Mouse (Mus musculus) left cerebral cortex, adult 18-20 months (tissue): Measurements from ENCODE around the gene Prkd2. TPM values are rescaled to one million over a fixed set of nuclear protein-coding genes. Genes with fewer than 3 reads are reported as not detected.
A peak's percentile ranks its signal among the peaks of the same experiment; 100 is the strongest.

Experiments used
- DNase-seq, 2 experiments: peaks; one replicate each; pipeline ENCODE4 v3.0.0; 2021 to 2022; ENCODE audit warnings: low spot score in 2 of 2, mixed read lengths in 1 of 2
- total RNA-seq, 2 experiments: library from RNA; stranded (reverse); gene quantifications; 2 replicates each; pipeline ENCODE4 v1.2.3; 2021

Gene Prkd2
- total RNA-seq, 2 experiments from 2014 or later = 5.6 to 7.8 TPM

DNA sequence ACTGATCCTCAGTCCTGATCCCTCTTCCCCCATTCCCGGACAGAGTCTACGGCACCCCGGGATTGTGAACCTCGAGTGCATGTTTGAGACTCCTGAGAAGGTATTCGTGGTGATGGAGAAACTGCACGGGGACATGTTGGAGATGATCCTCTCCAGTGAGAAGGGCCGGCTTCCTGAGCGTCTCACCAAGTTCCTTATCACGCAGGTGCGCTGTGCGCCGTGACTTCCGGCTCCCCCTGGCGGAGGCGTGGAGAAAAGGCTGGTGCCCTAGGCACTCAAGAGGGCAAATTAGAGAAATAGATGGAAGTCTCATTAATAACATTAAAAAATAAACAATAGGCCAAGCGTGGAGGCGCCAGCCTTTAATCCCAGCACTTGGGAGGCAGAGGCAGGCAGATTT, 15.6 kb downstream of the Prkd2 start:
- no peak for DNase-seq

DNA sequence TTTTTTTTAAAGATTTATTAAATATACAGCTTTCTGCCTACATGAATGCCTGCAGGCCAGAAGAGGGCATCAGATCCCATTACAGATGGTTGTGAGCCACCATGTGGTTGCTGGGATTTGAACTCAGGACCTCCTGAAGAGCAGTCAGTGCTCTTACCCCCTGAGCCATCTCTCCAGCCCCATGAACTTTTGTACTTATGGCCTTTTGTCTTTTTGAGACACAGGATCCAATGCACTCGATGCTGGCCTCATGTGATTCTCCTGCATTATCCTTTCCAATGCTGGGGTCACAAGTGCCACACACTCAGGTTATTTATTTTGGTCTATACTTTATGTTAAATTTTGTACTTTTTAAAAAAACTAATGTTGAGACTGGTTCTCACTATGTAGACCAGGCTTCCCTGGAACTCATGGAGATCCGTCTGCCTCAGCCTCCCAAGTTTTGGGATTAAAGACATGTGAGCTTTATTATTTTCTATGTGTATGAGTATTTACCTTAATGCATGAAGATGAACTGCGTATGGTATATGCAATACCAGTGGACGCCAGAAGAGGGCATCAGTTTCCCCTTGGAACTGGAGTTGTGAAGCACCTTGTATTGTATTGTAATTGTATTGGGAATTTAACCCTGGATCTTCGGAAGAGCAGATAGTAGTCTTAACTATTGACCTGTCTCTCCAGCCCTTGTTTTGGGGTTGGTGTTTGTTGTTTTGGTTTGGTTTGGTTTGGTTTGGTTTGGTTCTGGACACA, 17.4 kb downstream of the Prkd2 start:
- peak in 1 of 2 experiments; percentile 78 for DNase-seq

DNA sequence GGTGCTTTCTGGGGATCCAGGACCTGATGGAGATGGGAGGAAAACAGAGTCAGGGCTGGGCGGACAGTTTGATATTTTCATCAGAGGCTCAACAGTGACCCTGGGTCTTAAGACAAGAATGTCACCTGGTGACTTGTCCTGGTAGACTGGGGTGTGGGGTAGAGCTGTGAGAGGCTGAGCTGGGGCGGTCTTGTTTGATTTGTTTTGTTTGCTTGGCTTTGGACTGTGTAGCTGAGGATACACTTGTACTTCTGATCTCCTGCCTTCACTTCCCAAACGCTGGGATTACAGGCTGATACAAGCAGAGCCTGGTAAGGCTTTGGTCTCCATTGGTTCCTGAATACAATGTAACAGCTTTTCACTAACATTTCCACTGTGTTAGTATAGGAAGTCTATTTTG, 24.8 kb downstream of the Prkd2 start:
- no peak for DNase-seq

DNA sequence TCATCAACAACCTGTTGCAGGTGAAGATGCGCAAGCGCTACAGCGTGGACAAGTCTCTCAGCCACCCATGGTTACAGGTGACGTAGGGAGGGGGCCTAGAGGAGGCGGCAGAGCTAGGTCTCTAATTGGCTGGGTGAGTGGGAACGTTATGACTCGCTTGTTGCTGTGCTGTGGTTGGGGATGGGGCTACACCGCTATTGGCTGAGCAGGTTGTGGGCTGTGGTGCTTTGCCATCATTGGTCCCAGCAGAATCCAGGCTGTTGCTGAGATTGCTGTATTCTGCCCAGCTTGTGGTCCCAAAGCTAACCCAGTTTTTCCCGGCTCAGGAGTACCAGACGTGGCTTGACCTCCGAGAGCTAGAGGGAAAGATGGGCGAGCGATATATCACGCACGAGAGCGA, 26.8 kb downstream of the Prkd2 start:
- DNase-seq = peak; percentile 89 to 93

DNA sequence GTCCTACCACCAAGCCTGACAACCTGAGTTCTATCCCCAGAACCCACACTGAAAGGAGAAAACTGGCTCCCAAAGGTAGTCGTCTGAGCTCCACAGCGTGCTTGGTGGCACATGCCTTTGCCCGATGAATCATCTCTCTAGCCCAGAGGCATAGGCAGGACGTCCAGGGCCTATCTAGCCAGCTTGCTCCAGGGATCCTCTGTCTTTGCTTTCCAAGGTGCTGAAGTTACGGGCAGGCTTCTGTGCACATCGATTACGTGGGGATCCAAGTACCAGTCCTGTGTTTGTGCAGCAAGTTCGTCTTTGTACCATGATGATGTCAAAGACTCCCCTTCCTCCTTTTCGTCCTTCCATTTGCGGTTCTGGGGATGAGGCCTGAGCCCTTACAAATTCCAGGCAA, 28.9 kb downstream of the Prkd2 start:
- DNase-seq = no peak

DNA sequence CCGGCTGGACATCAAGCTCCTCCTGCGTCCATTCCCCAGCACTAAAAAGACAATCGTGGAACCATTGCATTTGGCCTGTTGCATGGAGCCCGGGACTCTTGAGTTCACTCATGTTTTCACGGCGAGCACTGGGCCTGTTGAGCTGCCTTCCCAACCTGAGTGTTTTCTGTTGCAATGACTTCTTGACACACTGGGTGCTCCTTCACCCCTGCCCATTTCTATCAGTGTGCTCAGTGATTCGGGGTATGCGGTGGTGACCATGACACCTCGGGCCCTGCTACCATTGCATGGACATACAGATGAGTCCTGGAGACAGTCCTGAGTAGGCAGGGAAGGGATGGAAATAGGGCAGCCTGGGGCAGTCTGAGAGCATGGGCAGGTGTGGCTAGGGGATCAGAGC, 29.8 kb downstream of the Prkd2 start:
- DNase-seq = no peak

DNA sequence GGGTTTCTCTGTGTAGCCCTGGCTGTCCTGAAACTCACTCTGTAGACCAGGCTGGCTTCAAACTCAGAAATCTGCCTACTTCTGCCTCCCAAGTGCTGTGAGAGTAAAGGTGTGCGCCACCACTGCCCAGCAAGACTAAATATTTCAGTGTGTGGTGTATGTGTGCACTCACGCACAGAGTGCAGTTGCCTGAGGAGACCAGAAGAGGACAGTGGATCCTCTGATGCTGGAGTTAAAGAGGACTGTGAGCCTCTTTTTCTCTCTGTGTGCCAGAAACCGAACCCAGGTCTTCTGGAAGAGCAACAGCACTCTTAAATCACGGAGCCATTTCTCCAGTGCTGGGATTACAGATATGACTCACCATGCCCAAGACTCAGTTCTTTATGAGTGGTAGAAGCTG, 30.7 kb downstream of the Prkd2 start:
- no peak for DNase-seq

DNA sequence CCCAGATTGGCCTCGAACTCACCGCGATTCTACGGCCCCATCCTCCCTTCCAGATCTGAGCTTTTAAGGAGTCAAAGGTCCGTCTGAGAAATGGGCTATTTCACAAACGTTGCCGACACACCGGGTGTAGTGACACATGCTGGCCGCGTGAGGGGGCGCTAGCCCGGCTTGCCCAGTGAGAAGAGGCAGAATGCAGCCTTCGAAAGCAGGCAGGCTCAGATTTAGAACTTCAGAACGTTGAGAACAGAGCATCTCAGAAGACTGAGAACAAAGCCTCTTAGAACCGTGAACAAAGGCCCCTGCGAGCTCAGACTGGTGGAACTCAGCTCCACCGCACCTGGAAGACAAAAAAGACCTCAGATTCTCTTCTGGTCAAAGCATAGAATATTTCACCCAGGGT, 31.5 kb downstream of the Prkd2 start:
- DNase-seq = peak; percentile 78 to 80

DNA sequence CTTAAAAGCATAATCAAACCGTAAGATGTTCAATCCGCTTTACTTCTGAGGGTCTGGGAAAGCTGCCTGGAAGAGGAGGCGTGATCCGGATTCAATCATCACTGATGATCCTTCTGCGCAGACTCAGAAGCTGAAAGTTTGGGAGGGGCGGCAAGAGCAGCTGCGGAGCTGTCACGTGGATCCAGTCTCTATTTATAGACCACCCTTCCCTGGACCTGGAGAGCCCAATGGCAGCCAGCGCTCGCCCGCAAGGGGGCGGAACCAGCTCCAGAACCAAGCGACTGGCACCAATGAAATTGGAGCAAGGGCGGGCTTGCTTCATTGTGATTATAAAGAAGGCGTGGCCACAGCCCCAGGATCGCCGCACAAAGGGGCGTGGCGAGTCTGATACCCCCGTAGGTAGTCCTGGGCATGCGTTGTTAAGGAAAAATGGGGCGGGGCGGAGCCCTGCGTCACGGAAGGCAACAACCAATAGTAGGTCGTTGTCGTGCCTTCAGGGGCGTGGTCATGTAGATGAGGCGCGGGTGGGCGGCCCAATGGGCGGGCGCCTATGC, 32.1 kb downstream of the Prkd2 start:
- peak; percentile 99 to 100 for DNase-seq

DNA sequence AGATGAGACGGTGACA, 32.4 kb downstream of the Prkd2 start, which contains the start of gene Dact3:
TSS of gene Dact3 (plus strand) at position 8 of the 16 bp plus-strand sequence.
- DNase-seq = no peak

DNA sequence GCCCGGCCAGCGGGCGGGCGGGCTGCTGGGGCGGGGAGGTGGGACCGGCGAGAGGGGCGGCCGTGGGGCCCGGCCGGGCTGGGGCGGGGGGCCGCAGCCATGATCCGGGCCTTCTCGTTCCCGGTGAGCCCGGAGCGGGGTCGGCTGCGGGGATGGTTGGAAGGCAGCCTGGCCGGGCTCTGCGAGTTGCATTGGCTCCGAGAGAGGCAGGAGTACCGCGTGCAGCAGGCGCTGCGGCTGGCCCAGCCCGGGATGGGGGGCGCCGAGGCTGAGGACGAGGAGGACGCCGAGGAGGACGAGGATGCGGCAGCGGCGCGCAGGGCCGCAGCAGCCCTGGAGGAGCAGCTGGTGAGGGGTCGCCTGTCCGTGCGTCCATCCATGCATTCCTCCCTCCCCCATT, 32.6 kb downstream of the Prkd2 start:
- no peak for DNase-seq

DNA sequence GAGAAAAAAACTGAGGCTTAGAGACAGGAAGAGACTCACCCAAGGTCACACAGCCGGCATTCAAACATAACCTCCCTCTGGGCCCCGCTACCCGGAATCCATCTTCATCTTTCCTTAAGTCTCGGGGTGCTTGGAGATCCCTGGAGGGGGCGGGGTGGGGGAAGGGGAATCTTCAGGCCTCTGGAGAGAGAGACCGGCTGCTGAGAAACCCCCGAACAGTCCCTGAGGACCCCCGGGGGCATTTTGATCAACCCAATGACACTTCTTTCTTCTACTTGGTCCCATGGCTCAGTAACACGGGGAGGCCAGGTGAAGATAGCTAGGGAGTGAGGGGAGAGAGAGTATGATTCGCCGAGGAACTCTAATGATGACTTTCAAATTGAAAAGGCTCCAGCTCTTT, 33.3 kb downstream of the Prkd2 start:
- DNase-seq = no peak

DNA sequence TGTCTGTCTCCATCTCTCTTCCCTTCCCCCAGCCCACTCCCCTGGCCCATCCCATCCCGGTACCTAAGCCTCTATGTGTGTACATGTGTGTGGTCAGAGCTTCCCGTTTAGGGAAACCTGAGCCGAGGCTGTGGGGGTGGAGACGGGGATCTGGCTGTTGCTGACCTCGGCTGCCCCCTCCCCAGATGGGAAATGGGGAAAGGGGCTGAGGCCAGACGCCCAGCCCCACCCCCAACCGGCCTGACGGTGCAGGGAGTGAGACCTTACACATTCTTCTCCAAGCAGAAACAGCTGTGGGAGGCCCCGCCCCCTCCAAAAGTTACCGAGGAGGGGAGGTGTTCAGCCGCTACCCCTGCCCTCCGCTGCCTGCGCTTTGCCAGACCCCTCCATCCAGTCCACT, 33.9 kb downstream of the Prkd2 start:
- DNase-seq = peak in 1 of 2 experiments; percentile 24

DNA sequence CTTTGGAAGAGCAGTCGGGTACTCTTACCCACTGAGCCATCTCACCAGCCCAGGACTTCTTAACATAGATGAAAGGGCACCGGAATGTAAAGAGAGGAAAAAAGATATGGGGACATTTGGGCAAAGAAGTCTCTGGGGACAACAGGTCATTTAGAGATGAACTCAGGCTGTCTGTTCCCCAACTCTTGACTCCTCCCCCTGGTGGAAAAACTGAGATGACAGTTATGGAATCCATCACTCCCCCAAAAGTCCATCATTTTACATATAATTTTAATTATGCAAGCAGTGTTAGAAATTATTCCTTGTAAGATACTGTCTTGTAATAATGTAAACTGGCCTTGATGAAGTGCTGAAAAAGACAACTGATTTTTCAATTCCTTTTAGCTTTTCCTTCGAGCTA, 35.0 kb downstream of the Prkd2 start:
- no peak for DNase-seq

DNA sequence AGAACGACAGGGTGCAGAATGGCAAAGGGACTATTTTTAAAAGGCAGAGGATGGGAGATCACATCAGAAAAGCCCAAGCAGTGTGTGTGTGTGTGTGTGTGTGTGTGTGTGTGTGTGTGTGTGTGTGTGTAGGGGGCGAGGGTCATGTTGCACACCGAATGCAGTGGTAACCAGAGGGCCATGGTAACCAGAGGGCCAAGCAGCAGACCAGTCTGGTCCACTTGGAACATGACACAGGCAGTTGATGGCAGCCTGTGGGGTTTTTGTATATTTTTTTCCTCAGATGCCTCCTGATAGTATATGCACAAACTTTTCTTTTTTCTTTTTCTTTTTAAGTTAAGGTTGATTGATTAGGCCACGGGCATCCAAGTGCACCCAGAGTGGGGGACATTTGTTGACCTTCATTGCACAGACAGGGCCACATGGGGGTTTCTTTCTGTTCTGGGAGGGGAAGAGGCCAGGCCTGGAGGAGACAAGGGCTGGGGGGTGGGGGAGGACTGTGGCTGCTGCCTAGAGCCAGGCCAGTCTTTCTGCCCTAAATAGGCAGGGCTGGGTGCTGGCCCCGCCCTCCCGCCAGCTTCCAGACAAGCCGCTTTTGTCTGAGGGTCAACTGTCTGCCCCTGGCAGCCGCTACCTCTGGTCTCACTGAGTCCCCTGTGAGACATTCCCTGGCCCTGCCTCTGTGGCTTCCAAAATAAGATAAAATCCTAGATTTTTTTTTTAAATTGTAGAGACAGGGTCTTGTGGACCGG, 37.3 kb downstream of the Prkd2 start:
- DNase-seq = peak in 1 of 2 experiments; percentile 25

DNA sequence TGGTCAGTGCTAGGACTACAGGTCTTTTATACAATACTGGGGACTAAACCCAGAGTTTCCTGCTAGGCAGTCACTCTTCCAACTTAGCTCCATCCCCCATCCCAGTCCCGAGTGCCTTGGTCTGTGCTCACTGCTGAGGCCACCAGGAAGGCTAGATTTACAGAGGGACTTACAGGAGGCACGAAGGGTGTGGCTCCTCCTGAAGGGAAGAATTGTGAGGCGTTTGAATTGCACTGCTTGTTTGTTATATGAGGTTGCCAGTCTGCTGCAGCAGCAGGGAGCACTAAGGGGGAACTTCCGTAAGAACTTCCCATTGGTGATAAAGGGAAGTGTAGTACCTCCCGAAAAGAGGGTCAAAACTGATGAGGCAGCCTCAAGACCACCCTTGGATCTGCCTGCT, 37.9 kb downstream of the Prkd2 start:
- no peak for DNase-seq

DNA sequence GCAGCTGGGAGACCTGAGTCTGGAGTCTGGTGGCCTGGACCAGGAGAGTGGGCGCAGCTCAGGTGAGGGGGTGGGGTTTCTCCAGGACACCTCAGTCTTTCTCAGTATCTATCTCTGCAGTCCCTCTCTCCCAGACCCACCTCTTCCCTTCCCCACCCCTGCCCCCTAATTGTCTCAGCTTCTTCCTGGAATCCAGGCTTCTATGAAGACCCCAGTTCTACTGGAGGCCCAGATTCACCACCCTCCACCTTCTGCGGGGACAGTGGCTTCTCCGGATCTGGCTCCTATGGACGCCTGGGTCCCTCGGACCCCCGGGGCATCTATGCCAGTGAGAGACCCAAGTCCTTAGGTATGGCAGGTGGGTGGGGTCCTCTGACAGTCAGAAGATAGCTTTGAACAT, 40.5 kb downstream of the Prkd2 start:
- no peak for DNase-seq

DNA sequence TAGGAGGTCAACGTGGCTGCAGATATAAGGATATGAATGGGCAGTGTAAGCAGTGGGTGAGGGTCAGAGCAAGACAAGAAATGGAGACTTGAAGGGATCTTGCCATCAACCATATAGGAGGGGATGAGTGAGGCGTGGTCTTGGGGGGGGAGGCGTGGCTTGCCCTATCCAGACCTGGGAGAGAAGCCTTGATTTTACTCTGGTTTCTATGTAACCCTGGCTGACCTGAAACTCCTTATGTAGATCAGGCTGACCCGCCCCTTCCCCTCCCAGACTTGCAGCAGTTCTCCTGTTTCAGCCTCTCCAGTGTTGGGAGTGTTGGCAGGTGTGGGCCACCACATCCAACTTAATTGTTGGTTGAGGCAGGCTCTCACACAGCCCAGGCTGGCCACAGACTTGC, 41.6 kb downstream of the Prkd2 start:
- DNase-seq = no peak

DNA sequence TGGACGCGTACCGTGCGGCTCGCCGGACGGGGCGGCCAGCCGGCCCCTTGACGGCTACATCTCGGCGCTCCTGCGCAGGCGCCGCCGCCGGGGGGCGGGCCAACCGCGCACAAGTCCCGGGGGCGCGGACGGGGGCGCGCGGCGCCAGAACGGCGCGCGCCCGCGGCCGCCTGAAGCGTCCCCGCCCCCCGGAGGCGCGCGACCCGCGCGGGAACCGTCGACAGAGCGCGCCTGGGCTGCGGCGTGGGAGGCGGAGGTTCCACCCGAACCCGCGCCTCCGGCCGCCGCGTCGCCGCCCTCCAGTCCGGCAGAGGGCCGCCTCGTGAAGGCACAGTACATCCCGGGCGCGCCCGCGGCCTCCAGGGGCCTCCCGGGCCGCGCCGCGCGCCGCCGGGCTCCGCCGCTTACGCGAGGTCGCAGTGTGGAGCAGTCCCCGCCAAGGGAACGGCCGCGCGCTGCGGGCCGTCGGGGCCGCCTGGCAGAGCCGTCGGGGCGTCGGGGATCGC, 42.6 kb downstream of the Prkd2 start:
- DNase-seq = no peak

DNA sequence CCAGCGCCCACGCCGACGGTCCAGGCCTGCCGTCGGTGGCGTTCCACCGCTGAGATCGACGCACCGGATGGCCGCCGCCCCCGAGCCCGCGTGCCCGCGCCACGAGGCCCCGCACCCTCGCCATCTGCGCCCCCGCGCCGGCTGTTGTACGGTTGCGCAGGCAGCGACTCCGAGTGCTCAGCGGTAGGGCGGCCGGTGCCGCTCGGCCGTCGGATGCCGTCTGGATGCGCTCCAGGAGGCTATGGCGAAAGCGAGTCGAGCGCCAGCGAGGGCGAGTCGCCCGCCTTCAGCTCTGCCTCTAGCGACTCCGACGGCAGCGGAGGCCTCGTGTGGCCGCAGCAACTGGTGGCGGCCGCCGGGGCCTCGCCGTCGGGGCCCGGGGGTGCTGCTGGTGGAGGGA, 43.2 kb downstream of the Prkd2 start:
- DNase-seq = no peak

DNA sequence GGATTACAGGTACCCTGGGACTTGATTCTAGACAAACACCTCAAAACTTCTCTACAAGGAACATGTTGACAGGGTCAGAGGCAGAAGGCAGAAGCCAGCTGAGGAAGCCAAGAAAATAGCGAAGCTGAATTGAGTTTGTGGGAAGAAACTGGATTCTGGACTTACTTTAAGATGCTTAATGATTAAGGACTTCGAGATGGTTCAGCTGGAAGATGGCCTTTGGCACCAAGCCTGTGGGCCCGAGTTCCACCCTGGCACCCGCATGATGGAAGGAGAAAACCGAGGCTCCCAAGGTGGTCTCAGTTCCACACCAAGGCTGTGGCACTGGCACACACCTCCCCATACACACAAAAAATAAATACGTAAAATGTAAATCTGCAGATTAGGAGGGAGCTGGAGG, 47.8 kb downstream of the Prkd2 start:
- DNase-seq = no peak

DNA sequence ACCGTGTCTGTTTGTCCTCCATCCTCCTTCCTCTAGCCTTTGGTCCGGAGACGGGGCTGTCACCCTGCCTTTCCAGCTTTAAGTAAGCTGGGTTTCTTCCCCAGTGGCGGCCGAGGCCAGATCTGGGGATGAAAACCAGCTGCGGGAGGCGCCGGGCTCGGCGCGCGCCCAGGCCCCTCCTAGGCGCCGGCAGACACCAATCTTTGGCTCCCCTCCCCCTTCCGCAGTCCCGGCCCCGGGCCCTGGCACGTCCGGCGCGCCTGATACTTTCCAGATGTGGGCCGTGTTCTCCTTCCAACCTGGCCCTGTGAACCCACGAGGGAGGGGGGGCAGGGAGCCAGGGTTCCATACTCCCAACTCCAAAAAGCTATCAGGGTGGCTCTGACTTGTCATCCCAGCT, 48.2 kb downstream of the Prkd2 start:
- DNase-seq = no peak
